Mouse (Mus musculus) left cerebral cortex, adult 9 months (tissue): ENCODE measurements around the gene Pgpep1.
A peak's percentile ranks its signal among the peaks of the same experiment; 100 is the strongest.

Source experiments
- DNase-seq, 2 experiments: peaks; one replicate each; pipeline ENCODE4 v3.0.0; 2022; ENCODE audit warnings: low spot score in 2 of 2

Pgpep1 gene

DNA sequence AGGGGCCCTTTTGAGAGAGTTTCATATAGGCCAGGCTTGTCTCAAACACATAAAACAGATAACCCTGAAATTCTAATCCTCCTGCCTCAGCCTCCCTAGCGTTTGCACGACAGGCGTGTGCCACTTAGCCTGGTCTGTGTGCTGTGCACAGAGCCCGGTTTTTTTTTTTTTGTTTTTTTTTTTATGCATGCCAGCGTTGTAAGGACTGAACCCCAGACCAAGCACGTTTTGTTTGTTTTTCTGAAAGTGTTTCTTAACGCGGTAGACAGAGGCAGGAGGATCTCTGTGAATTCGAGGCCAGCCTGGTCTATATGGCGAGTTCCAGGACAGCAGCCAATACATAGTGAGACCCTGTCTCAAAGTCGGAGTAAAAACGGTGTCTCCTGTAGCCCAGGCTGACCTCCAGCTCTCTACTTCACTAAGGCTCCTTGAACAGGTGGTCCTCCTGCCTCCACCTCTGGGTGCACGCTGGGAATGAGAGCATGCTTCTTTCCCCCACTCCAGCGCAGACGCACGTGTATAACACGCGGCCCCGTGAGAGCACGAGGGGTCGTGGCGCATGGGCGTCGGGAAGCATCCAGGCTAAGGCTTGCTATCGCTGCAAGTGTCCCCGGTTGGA, 51.3 kb downstream of the Pgpep1 start, which contains the start of gene Ssbp4:
TSS of gene Ssbp4 (minus strand) at position 124 of the 619 bp plus-strand sequence.
- no peak for DNase-seq

DNA sequence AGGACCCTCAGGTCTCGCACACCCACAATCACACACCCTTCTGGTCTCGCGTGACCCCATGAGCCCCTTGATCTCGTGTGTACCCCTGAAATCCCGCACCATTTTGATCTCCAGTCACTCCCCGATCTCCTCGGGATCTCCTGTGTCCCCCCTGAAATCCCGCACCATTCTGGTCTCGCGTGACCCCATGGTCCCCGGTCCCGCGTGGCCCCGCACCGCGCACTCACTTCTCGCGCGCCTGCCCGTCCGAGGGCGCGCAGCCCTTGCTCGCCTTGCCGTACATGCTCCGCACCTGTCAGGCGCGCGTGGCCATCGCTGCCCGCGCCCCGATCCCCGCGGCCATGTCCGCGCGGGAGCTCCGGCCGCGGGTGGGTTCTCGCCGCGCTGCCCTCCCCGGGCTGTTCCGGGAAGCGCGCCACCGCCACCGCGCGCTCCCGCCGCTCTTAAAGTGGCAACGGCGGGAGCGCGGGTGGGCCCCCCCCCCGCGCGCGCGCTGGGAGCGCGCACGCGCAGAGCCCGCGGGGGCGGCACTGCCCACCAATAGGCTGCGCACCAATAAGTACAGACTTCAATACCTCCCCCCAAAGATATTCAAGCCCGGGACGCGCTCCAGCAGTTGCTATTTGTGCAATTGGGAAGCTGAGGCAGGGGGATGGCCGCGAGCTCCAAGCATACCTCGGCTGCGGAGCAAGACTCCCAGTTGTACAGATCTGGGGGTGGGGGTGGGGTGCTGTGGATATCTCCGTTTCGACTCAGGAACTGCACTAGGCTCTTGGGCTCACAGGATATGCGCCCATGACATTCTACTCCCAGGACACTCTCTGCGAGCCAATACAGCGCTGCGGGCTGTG, 52.1 kb downstream of the Pgpep1 start:
- DNase-seq = no peak

DNA sequence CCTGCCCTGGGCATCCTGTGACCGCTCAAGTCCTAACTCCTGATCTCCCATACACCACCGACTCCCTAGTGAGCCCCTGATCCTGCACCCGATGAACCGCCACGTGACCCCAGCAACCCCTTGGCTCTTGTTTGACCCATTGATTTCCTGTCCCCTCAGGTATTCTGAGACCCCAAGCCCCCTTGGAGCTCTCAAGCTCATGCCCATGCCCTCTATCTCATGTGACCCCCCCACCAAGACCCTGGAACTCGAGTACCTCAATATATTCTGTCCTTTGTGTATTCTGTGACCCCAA, 52.6 kb downstream of the Pgpep1 start:
- no peak for DNase-seq

DNA sequence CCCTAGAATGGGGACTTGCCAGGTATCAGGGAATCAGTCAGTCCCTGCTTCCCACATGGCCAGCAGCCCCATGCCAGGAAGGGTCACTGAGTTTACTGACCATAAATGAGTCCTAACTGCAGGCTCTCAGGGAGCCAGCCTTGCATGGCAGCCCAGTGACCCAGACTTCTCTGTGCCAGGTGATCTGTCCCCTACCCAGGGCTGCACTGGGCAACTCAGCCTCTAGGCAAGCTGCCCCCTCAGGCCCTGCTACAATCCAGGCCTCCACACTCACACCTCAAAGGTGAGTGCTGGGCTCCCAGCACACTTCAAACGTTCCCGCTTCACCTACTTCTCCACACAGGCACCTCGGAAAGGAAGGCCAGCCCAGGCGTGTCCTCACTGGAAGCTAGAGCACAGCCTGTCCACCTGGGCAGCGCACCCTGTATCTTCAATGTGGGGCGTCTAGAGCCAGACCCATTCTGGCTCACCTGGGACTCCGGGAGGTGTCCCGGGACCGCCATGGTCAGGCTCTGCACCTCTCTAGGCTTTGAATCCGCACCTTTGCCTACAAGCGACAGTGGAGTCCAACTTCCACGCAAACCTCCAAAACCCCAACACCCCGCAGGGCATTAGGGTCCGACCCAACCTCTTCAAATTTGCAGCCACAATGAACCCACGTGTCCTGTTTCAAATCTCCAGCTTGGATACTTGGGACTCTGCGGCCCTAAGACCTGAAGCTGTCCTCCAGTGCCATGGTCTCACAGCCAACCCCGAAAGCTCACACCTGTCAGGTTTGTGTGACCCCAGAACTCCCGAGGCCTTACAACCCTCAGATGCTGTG, 53.2 kb downstream of the Pgpep1 start:
- no peak for DNase-seq

DNA sequence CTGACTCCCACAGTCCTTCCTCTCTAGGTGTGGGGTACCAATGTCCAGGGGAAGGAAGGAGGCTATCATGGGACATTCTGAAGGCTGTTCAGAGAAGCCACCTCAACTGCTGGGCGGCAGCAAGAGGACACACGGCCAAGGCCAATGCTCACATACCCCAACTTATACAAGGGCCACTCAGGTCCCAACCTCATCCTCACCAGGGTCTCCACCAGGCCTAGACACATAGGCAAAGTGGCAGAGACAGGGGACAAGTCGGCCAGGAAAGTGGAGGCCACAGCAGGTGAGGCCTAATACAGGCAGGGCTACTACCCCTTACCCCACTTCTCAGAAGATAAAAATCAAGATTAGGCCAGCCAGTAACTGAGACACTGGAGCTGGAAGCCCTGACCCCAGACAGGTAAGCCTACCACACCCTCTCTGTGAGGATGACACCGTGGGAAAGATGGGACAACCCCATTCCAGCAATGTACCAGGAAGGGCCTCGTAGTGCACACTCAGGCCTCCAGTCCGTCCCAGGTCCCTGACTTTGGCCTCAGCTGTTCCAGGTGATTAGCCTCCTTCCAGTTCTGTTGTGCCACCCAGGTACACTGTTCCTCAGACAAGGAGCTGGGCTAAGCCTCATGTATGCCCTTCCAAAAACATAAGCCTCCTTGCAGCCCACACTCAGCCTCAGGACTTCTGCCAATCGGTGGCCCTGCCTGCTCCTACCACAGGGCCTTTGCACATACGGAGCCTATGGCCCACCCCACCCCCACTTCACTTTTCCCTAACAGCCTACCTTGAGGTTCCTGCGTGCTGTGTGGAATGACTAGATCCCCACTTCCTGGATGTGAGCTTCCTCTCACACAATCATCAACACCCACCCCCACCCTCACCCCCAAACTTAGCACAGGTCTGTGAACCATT, 54.1 kb downstream of the Pgpep1 start:
- no peak for DNase-seq

DNA sequence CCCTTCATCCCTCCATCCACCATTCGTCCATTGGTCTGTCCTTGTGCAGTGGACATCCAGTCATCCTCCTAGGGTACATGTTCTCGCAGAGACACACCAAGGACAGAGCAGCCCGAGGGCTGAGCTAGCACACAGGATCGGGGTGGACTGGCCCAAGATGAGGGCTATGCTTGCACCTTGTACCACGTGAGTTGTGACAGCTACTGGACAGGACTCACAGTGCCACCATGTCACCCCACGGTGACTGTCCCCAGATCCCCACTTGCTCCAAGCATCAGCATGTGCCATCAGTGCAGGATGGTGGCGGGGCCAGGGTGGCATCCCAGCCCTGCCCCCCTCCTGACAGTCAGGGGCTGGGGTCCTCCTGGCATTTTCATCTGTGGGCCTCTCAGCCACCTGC, 55.6 kb downstream of the Pgpep1 start:
- no peak for DNase-seq

DNA sequence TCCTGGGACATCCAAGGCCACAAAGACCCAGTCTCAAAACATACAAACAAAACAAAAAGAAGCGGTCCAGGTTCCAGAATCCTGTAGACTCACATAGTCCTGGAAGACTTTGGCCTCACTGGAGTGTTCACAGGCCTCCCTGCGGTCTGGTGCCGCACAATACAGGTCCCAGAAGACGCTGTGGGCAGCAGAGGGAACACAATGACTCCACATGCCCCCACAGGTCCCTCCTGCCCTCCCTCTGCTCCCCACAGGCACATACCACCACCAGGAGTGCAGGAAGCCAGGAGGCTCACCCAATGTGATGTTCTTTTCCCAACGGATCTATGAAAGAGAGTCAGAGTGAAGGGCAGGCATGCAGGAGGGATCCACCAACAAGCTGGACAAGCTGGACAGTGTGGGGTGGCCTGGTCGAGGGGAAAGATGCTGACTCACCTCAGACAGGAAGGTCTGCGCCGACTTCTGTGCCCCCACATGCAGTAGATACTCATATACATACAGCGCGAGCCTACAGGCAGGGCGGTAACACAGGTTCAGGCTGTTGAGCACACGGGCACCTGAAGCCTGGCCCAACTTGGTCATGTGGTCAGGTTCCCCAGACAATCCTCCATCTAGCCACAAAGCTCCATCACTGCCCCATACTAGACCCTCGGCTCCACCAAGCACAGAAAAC, 57.9 kb downstream of the Pgpep1 start:
- DNase-seq = no peak

DNA sequence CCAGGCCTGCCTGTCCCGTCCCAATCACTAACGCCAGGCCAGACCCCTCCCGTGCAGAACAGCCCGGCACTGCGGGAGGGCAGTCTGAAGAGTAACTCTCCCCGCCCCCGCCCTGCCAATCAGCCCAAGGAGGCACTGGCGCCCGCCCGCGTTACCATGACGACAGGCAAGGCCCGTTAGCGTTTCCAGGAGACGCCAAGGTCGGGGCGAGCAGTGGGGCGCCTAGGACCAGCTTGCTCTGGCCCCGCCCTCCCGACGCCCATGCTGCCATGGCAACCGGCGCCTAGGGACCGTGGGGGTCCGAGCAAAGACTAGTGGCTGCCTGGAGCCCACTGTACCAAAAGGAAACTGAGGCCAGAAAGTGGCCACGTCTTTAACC, 58.9 kb downstream of the Pgpep1 start:
- peak in 1 of 2 experiments; percentile 81 for DNase-seq

DNA sequence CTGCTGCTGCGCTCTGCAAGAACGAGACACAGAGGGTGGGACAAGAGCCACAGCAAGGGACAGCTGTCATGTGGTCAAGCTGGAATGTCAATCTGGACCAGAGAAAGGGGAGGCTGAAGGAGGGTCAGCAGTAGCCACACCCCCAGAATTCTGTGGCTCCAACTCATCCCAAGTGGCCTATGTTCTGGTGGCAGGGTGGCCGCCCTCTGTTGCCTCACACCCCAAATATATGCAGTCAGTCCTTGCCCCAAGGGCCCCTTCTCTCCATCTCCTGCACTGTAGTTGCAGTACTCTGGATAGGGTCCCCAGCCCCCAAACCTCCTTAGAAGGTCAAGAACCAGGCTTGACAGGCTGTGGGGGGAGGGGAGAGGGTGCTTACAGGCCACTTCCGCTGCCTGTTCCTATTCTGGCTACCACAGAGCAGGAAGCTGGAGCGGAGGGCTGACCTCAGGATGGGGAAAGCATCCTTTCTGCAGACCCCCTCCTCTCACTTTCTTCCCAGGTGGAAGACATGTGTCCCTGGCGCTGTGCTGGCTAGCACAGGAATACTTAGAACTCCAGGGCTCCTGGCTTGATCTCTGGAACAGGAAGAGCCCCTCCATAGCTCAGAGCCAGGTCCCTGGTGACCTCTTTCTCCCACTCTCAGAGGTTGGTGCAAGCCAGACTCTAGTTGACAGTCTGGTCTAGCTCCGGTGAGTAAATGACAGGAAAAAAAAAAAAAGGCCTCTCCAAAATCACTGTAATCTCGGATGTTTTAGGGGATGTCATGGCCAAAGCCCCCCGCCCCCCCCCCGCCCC, 59.5 kb downstream of the Pgpep1 start:
- no peak for DNase-seq

DNA sequence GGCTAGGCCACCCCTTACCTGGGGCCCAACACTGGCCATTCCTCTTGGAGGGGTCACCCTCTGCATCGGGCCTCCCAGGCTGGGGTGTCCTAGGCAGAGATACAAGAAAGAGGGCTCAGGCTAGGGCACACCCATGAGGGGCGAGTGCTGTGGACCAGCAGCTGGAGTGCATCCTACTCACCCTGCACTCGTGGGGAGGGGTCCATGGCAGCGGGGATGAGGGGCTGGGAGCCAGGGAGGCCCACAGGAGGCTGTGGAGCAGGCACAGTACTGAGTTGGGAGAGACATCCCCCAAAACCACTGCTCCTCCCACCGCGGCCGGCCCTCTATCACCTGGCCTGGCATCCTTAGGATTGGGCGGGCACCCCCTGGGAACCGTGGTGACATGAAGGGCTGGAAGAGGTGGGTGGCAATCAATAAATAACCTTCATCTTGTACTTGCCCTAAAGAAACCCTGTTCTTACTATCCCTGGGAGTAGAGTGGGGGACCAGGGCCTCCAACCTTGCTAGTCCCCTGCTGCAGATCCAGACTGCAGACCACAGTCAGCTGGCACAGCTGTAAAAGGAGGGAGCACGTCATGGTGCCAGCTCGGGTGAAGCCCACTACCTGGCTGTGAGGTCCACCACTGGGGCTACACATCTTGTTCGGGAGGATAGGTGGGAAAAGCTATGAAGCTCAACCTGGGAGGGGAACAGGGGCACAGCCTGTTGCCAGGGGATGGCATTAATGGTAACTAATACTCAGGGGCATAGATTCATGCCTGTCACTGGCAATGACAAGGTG, 60.5 kb downstream of the Pgpep1 start:
- no peak for DNase-seq

DNA sequence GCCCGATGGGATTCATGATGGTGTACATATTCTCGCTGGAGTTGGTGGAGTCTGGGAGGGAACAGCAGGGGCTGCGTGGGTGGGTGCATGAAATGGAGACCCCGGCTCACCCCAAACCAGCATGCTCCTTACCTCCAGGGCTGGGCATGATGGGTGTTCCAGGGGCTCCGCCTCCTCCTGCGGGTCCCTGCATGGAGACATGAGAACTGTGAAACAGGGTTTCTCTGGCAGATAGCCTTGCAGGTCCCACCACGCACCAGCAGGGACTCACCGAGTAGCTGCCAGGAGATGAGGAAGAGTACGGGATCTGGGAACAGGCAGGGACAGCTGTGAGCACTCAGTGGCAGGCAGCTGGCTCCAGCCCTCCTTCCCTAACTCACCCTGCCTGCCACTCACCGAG, 61.5 kb downstream of the Pgpep1 start:
- no peak for DNase-seq

DNA sequence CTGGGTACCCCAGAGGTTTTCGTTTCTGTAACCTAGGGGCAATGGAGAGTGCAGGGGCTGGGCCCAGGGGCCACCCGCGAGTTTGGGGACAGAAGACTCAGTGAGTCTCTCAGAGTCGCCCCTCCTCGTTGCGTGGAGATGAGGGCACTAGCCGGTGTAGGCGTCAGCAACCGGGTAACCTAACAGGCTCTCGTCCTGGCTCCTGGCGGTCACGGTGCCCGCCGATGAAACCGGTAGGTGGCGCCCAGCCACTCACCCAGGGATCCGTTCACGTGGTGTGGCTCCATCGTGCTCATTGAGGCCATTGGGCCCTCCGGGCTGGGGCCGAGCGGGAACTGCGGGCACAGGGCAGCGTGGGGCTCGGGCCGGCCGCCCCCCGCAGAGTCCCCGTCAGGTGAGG, 61.9 kb downstream of the Pgpep1 start:
- DNase-seq = peak in 1 of 2 experiments; percentile 87

DNA sequence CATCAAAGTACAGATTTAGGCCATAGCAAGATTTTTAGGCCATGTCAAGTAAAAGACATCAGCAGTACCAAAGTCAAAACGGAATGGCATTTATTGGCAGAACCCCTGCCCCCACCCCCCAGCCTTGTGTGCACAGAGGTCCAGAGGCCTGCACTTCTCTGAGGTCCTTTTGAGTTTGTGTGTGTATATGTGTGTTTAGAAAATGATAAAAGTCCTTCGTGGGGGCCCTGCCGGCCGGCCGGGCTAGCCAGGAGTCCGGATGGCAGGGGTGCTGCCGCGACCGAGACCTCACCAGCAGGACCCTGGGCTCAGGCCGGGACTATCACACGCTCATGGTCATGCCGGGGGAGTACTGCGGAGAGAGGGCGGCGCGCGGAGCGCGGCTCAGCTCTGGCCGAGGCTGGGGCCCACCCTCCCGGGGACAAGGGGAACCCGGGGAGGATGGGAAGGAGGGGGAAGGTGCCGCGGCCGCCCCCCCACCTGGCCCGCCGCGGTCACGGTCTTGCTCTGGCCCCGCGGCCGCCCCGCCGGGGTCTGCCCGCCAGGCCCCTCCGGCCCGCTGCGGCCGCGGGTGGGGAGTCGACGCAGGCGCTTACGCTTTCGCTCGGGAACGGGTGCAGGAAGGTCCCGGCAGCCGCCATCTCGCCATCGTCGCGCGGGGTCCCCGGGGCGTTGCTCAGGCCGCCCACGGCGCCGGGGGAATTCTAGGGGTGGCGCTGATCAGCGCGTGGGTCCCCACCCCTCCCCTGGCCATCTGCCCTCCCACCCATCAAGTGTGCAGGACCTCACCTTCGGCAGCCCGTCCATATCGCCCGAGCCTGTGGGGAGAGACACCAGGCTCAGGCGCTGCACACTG, 62.5 kb downstream of the Pgpep1 start:
- no peak for DNase-seq

DNA sequence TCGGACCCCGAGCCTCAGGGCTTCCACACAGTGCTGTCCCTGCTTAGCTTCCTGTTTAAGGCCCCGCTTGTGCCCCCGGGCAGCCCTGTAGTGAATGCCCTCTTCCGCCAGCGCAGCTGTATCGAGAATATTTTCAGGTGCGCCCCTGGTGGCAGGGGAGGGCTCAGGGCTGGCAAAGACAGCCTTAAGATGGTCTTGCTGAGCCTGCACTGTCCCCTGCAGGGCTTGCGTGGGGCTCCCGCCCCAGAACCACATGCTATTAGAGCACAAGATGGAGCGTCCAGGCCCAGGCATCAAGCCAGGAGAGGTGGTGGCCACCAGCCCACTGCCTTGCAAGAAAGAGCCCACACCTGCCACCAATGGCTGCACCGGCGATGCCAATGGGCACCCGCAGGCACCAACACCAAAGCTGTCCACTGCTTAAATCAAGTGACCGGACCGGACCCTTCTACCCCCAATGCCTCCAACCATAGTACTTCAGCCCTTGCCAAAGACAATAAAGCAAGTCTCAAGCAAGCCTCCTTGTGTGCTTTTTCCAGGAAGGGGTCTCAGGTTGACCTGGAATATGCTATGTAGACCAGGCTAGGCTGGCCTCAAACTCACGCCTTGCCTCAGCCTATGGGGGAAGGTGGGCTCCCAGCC, 63.3 kb downstream of the Pgpep1 start:
- no peak for DNase-seq
